Mouse (Mus musculus): ENCODE data around the gene Kcnk1. TPM values are rescaled to one million over a fixed set of nuclear protein-coding genes. Genes with fewer than 3 reads are reported as not detected.

The Kcnk1 gene
- polyA plus RNA-seq, 1 experiment from 2014 or later, result 46.6 TPM

- Histone ChIP-seq H3K27me3 (replicated peaks) (no peaks in the 10 kb centered on the region), H3K4me2 (replicated peaks) (no peak overlapping the region), H3K36me3 (no peaks in the 10 kb centered on the region), H3K4me1 (replicated peaks) (0 out of 2 replicates have a peak, but pooled peaks cover 3% of the 10 kb centered on the region), H3K4me3 (replicated peaks) (no peak overlapping the region), H3K9me3 (no peaks in the 10 kb centered on the region), H3K27ac (no peak overlapping the region), H3K9ac (no peak overlapping the region)
- WGBS, result 88% methylated on average over 9 of the region's 9 CpGs
- ATAC-seq, result no peak
These were observed 31.2 kb downstream of the Kcnk1 start for GRCm38 (mm10) chr8:126026121-126026520.

GRCm38 (mm10) chr8:126026584-126026983 lies 31.6 kb downstream of the Kcnk1 start:
- Histone ChIP-seq H3K27ac (no peak overlapping the region), H3K27me3 (replicated peaks) (no peaks in the 10 kb centered on the region), H3K4me3 (replicated peaks) (no peak overlapping the region), H3K4me2 (replicated peaks) (no peak overlapping the region), H3K36me3 (no peaks in the 10 kb centered on the region), H3K9ac (no peak overlapping the region), H3K9me3 (no peaks in the 10 kb centered on the region), H3K4me1 (replicated peaks) (0 out of 2 replicates have a peak, but pooled peaks cover 3% of the 10 kb centered on the region)
- 65% methylated on average over 9 of the region's 9 CpGs for whole genome bisulfite sequencing
- no peak for ATAC-seq

GRCm38 (mm10) chr8:126027486-126027885 lies 32.5 kb downstream of the Kcnk1 start:
- WGBS, result 75% methylated on average over 6 of the region's 6 CpGs
- H3K36me3 ChIP-seq, result no peaks in the 10 kb centered on the region
- no peak overlapping the region for H3K27ac ChIP-seq
- ATAC-seq, result no peak
- no peaks in the 10 kb centered on the region for H3K27me3 ChIP-seq (replicated peaks)
- H3K4me1 ChIP-seq (replicated peaks), result 0 out of 2 replicates have a peak, but pooled peaks cover 3% of the 10 kb centered on the region
- no peaks in the 10 kb centered on the region for H3K9me3 ChIP-seq
- no peak overlapping the region for H3K4me3 ChIP-seq (replicated peaks)
- no peak overlapping the region for H3K4me2 ChIP-seq (replicated peaks)
- H3K9ac ChIP-seq, result no peak overlapping the region

- H3K27me3 ChIP-seq (replicated peaks), result no peaks in the 10 kb centered on the region
These were observed 34.0 kb downstream of the Kcnk1 start for GRCm38 (mm10) chr8:126028941-126029340.

GRCm38 (mm10) chr8:126032776-126033175 lies 37.8 kb downstream of the Kcnk1 start:
- Histone ChIP-seq H3K4me1 (replicated peaks) (no peaks in the 10 kb centered on the region), H3K27me3 (replicated peaks) (no peaks in the 10 kb centered on the region), H3K9me3 (no peaks in the 10 kb centered on the region), H3K9ac (no peak overlapping the region), H3K4me3 (replicated peaks) (no peak overlapping the region), H3K36me3 (no peaks in the 10 kb centered on the region), H3K4me2 (replicated peaks) (no peak overlapping the region), H3K27ac (no peak overlapping the region)
- ATAC-seq, result no peak
- 81% methylated on average over 6 of the region's 6 CpGs for WGBS

More at GRCm38 (mm10) chr8:126028941-126029340, 34.0 kb downstream of the Kcnk1 start:
- no peak for ATAC-seq
- Histone ChIP-seq H3K4me2 (replicated peaks) (no peak overlapping the region), H3K27ac (no peak overlapping the region), H3K4me1 (replicated peaks) (0 out of 2 replicates have a peak, but pooled peaks cover 3% of the 10 kb centered on the region), H3K9ac (no peak overlapping the region), H3K9me3 (no peaks in the 10 kb centered on the region), H3K4me3 (replicated peaks) (no peak overlapping the region), H3K36me3 (no peaks in the 10 kb centered on the region)
- 75% methylated on average over 6 of the region's 6 CpGs for WGBS

GRCm38 (mm10) chr8:126035046-126035445 lies 40.1 kb downstream of the Kcnk1 start:
- H3K4me2 ChIP-seq (replicated peaks), result no peak overlapping the region
- H3K9me3 ChIP-seq, result no peaks in the 10 kb centered on the region
- H3K27ac ChIP-seq, result no peak overlapping the region
- 93% methylated on average over 4 of the region's 4 CpGs for WGBS
- H3K27me3 ChIP-seq (replicated peaks), result no peaks in the 10 kb centered on the region
- no peak overlapping the region for H3K9ac ChIP-seq
- no peak overlapping the region for H3K4me3 ChIP-seq (replicated peaks)
- H3K4me1 ChIP-seq (replicated peaks), result no peaks in the 10 kb centered on the region
- ATAC-seq, result no peak
- no peaks in the 10 kb centered on the region for H3K36me3 ChIP-seq

- no peak overlapping the region for H3K9ac ChIP-seq
- H3K4me2 ChIP-seq (replicated peaks), result no peak overlapping the region
- H3K9me3 ChIP-seq, result no peaks in the 10 kb centered on the region
- no peaks in the 10 kb centered on the region for H3K27me3 ChIP-seq (replicated peaks)
- no peak overlapping the region for H3K4me3 ChIP-seq (replicated peaks)
- ATAC-seq, result no peak
- no peaks in the 10 kb centered on the region for H3K4me1 ChIP-seq (replicated peaks)
- H3K36me3 ChIP-seq, result no peaks in the 10 kb centered on the region
- no peak overlapping the region for H3K27ac ChIP-seq
- WGBS, result 81% methylated on average over 5 of the region's 5 CpGs
These were observed 41.4 kb downstream of the Kcnk1 start for GRCm38 (mm10) chr8:126036340-126036739.

GRCm38 (mm10) chr8:126045751-126046150 lies 50.8 kb downstream of the Kcnk1 start:
- no peak for ATAC-seq
- Histone ChIP-seq H3K4me2 (replicated peaks) (no peak overlapping the region), H3K27ac (no peak overlapping the region), H3K27me3 (replicated peaks) (no peaks in the 10 kb centered on the region), H3K9me3 (no peaks in the 10 kb centered on the region), H3K36me3 (no peaks in the 10 kb centered on the region), H3K9ac (no peak overlapping the region), H3K4me1 (replicated peaks) (no peaks in the 10 kb centered on the region), H3K4me3 (replicated peaks) (no peak overlapping the region)
- 91% methylated on average over 4 of the region's 4 CpGs for WGBS

GRCm38 (mm10) chr8:126053911-126054310 lies 58.9 kb downstream of the Kcnk1 start:
- ATAC-seq, result no peak
- no peaks in the 10 kb centered on the region for H3K36me3 ChIP-seq
- WGBS, result 65% methylated on average over 4 of the region's 4 CpGs
- no peak overlapping the region for H3K9ac ChIP-seq
- H3K9me3 ChIP-seq, result no peaks in the 10 kb centered on the region
- no peaks in the 10 kb centered on the region for H3K27me3 ChIP-seq (replicated peaks)
- H3K27ac ChIP-seq, result no peak overlapping the region
- H3K4me2 ChIP-seq (replicated peaks), result no peak overlapping the region
- no peak overlapping the region for H3K4me3 ChIP-seq (replicated peaks)
- no peaks in the 10 kb centered on the region for H3K4me1 ChIP-seq (replicated peaks)

- H3K4me1 ChIP-seq (replicated peaks), result no peaks in the 10 kb centered on the region
- H3K4me3 ChIP-seq (replicated peaks), result no peak overlapping the region
- WGBS, result 87% methylated on average over 4 of the region's 4 CpGs
- H3K9me3 ChIP-seq, result no peaks in the 10 kb centered on the region
- H3K9ac ChIP-seq, result no peak overlapping the region
- no peaks in the 10 kb centered on the region for H3K27me3 ChIP-seq (replicated peaks)
- no peaks in the 10 kb centered on the region for H3K36me3 ChIP-seq
- no peak overlapping the region for H3K27ac ChIP-seq
- no peak overlapping the region for H3K4me2 ChIP-seq (replicated peaks)
- ATAC-seq, result no peak
These were observed 63.9 kb downstream of the Kcnk1 start for GRCm38 (mm10) chr8:126058876-126059275.

- no peak overlapping the region for H3K4me2 ChIP-seq (replicated peaks)
- 60% methylated on average over 10 of the region's 10 CpGs for WGBS
These were observed 67.9 kb downstream of the Kcnk1 start for GRCm38 (mm10) chr8:126062844-126063243.

GRCm38 (mm10) chr8:126063832-126064409 lies 69.0 kb downstream of the Kcnk1 start:
- Histone ChIP-seq H3K27me3 (replicated peaks) (no peaks in the 10 kb centered on the region), H3K9me3 (no peaks in the 10 kb centered on the region), H3K27ac (no peak overlapping the region), H3K4me3 (replicated peaks) (no peak overlapping the region), H3K9ac (no peak overlapping the region), H3K4me2 (replicated peaks) (no peak overlapping the region), H3K4me1 (replicated peaks) (no peaks in the 10 kb centered on the region), H3K36me3 (no peaks in the 10 kb centered on the region)
- 74% methylated on average over 9 of the region's 9 CpGs for WGBS
- ATAC-seq, result no peak

More at GRCm38 (mm10) chr8:126062844-126063243, 67.9 kb downstream of the Kcnk1 start:
- ATAC-seq, result no peak
- no peaks in the 10 kb centered on the region for H3K9me3 ChIP-seq
- H3K27ac ChIP-seq, result no peak overlapping the region
- no peaks in the 10 kb centered on the region for H3K4me1 ChIP-seq (replicated peaks)
- no peak overlapping the region for H3K9ac ChIP-seq
- H3K36me3 ChIP-seq, result no peaks in the 10 kb centered on the region
- H3K4me3 ChIP-seq (replicated peaks), result no peak overlapping the region
- no peaks in the 10 kb centered on the region for H3K27me3 ChIP-seq (replicated peaks)

- Histone ChIP-seq H3K9me3 (no peaks in the 10 kb centered on the region), H3K27ac (no peak overlapping the region), H3K4me1 (replicated peaks) (no peaks in the 10 kb centered on the region), H3K27me3 (replicated peaks) (no peaks in the 10 kb centered on the region), H3K4me3 (replicated peaks) (no peak overlapping the region), H3K4me2 (replicated peaks) (no peak overlapping the region), H3K36me3 (no peaks in the 10 kb centered on the region), H3K9ac (no peak overlapping the region)
- ATAC-seq, result no peak
- 42% methylated on average over 8 of the region's 8 CpGs for WGBS
These were observed 69.7 kb downstream of the Kcnk1 start for GRCm38 (mm10) chr8:126064587-126065145.
